Mouse (Mus musculus): ENCODE data around the gene Ccdc125. TPM values are rescaled to one million over a fixed set of nuclear protein-coding genes. Genes with fewer than 3 reads are reported as not detected.
"Not testable (repeated sequence)": the region's sequence is repeated elsewhere in the genome, so short reads cannot be mapped to it uniquely, and the experiment has no call there.

Gene Ccdc125
- polyA plus RNA-seq, 2 experiments = 3.3 to 3.4 TPM

- DNase-seq (ENCODE audit: low spot score) = no peak
- no peaks in the 10 kb centered on the region for H3K9me3 ChIP-seq (ENCODE audit: control insufficient read depth, low read length)
- H3K4me3 ChIP-seq (replicated peaks; ENCODE audit: low read length) = no peak overlapping the region
- TF ChIP-seq POLR2A (IDR thresholded peaks at IDR 0.05; ENCODE audit: borderline replicate concordance, extremely low read depth, insufficient read depth, insufficient read length) = no peak
- no peak overlapping the region for H3K27ac ChIP-seq (replicated peaks; ENCODE audit: low read depth, low read length)
- peaks cover 64% of the 10 kb centered on the region for H3K36me3 ChIP-seq (ENCODE audit: control insufficient read depth, insufficient read depth, low read length)
- H3K4me1 ChIP-seq (ENCODE audit: control insufficient read depth, insufficient read depth, low read length) = 0 out of 2 replicates have a peak, but pooled peaks cover 3% of the 10 kb centered on the region
- no peaks in the 10 kb centered on the region for H3K27me3 ChIP-seq (ENCODE audit: control insufficient read depth, insufficient read depth, low read length)
- no peak for ATAC-seq (ENCODE audit: low FRiP score, low read depth)
- WGBS = 88% methylated on average over 5 of the region's 5 CpGs
- no peak overlapping the region for H3K4me2 ChIP-seq (replicated peaks; ENCODE audit: low read depth, low read length, severe bottlenecking)
- no peak overlapping the region for H3K9ac ChIP-seq (ENCODE audit: low read depth, low read length, severe bottlenecking)
Measured at GRCm38 (mm10) chr13:100721656-100722055, 52.1 kb downstream of the Ccdc125 start.

- Histone ChIP-seq H3K4me3 (replicated peaks; ENCODE audit: low read length) (no peak overlapping the region), H3K4me1 (ENCODE audit: control insufficient read depth, insufficient read depth, low read length) (peaks cover 10% of the 10 kb centered on the region), H3K27me3 (ENCODE audit: control insufficient read depth, insufficient read depth, low read length) (no peaks in the 10 kb centered on the region), H3K4me2 (replicated peaks; ENCODE audit: low read depth, low read length, severe bottlenecking) (no peak overlapping the region), H3K9me3 (ENCODE audit: control insufficient read depth, low read length) (no peaks in the 10 kb centered on the region), H3K27ac (replicated peaks; ENCODE audit: low read depth, low read length) (no peak overlapping the region), H3K9ac (ENCODE audit: low read depth, low read length, severe bottlenecking) (no peak overlapping the region), H3K36me3 (ENCODE audit: control insufficient read depth, insufficient read depth, low read length) (peaks cover 58% of the 10 kb centered on the region)
- no peak for TF ChIP-seq POLR2A (IDR thresholded peaks at IDR 0.05; ENCODE audit: borderline replicate concordance, extremely low read depth, insufficient read depth, insufficient read length)
- no peak for ATAC-seq (ENCODE audit: low FRiP score, low read depth)
- DNase-seq (ENCODE audit: low spot score) = no peak
- 83% methylated on average over 7 of the region's 7 CpGs for WGBS
Measured at GRCm38 (mm10) chr13:100724051-100724754, 54.7 kb downstream of the Ccdc125 start.

GRCm38 (mm10) chr13:100725194-100725593, 55.7 kb downstream of the Ccdc125 start:
- H3K4me2 ChIP-seq (replicated peaks; ENCODE audit: low read depth, low read length, severe bottlenecking) = no peak overlapping the region
- no peaks in the 10 kb centered on the region for H3K9me3 ChIP-seq (ENCODE audit: control insufficient read depth, low read length)
- ATAC-seq (ENCODE audit: low FRiP score, low read depth) (no peak), DNase-seq (ENCODE audit: low spot score) (no peak)
- H3K4me3 ChIP-seq (replicated peaks; ENCODE audit: low read length) = no peak overlapping the region
- H3K36me3 ChIP-seq (ENCODE audit: control insufficient read depth, insufficient read depth, low read length) = peaks cover 49% of the 10 kb centered on the region
- TF ChIP-seq POLR2A (IDR thresholded peaks at IDR 0.05; ENCODE audit: borderline replicate concordance, extremely low read depth, insufficient read depth, insufficient read length) = no peak
- H3K27ac ChIP-seq (replicated peaks; ENCODE audit: low read depth, low read length) = no peak overlapping the region
- no peaks in the 10 kb centered on the region for H3K27me3 ChIP-seq (ENCODE audit: control insufficient read depth, insufficient read depth, low read length)
- WGBS = 86% methylated on average over 10 of the region's 10 CpGs
- H3K4me1 ChIP-seq (ENCODE audit: control insufficient read depth, insufficient read depth, low read length) = peaks cover 13% of the 10 kb centered on the region
- H3K9ac ChIP-seq (ENCODE audit: low read depth, low read length, severe bottlenecking) = no peak overlapping the region

- Histone ChIP-seq H3K9ac (ENCODE audit: low read depth, low read length, severe bottlenecking) (no peak overlapping the region), H3K4me1 (ENCODE audit: control insufficient read depth, insufficient read depth, low read length) (peaks cover 13% of the 10 kb centered on the region), H3K4me3 (replicated peaks; ENCODE audit: low read length) (no peak overlapping the region), H3K4me2 (replicated peaks; ENCODE audit: low read depth, low read length, severe bottlenecking) (no peak overlapping the region), H3K9me3 (ENCODE audit: control insufficient read depth, low read length) (no peaks in the 10 kb centered on the region), H3K36me3 (ENCODE audit: control insufficient read depth, insufficient read depth, low read length) (peaks cover 28% of the 10 kb centered on the region), H3K27me3 (ENCODE audit: control insufficient read depth, insufficient read depth, low read length) (no peaks in the 10 kb centered on the region), H3K27ac (replicated peaks; ENCODE audit: low read depth, low read length) (no peak overlapping the region)
- TF ChIP-seq POLR2A (IDR thresholded peaks at IDR 0.05; ENCODE audit: borderline replicate concordance, extremely low read depth, insufficient read depth, insufficient read length) = no peak
- no peak for ATAC-seq (ENCODE audit: low FRiP score, low read depth)
- DNase-seq (ENCODE audit: low spot score) = no peak
- 95% methylated on average over 5 of the region's 5 CpGs for WGBS
Measured at GRCm38 (mm10) chr13:100728086-100728485, 58.6 kb downstream of the Ccdc125 start.

- not testable (repeated sequence) for H3K4me2 ChIP-seq (replicated peaks; ENCODE audit: low read depth, low read length, severe bottlenecking)
- WGBS = 91% methylated on average over 4 of the region's 4 CpGs
Measured at GRCm38 (mm10) chr13:100728530-100728929, 59.0 kb downstream of the Ccdc125 start.

More at GRCm38 (mm10) chr13:100728530-100728929, 59.0 kb downstream of the Ccdc125 start:
- not testable (repeated sequence) for H3K4me3 ChIP-seq (replicated peaks; ENCODE audit: low read length); DNase-seq (ENCODE audit: low spot score); H3K9me3 ChIP-seq (ENCODE audit: control insufficient read depth, low read length); H3K27me3 ChIP-seq (ENCODE audit: control insufficient read depth, insufficient read depth, low read length); H3K9ac ChIP-seq (ENCODE audit: low read depth, low read length, severe bottlenecking); H3K27ac ChIP-seq (replicated peaks; ENCODE audit: low read depth, low read length); ATAC-seq (ENCODE audit: low FRiP score, low read depth)
- Histone ChIP-seq H3K4me1 (ENCODE audit: control insufficient read depth, insufficient read depth, low read length) (peaks cover 13% of the 10 kb centered on the region), H3K36me3 (ENCODE audit: control insufficient read depth, insufficient read depth, low read length) (peaks cover 26% of the 10 kb centered on the region)

Measured in limb, embryonic 14.5 days (tissue).